In the genomic region with DNA sequence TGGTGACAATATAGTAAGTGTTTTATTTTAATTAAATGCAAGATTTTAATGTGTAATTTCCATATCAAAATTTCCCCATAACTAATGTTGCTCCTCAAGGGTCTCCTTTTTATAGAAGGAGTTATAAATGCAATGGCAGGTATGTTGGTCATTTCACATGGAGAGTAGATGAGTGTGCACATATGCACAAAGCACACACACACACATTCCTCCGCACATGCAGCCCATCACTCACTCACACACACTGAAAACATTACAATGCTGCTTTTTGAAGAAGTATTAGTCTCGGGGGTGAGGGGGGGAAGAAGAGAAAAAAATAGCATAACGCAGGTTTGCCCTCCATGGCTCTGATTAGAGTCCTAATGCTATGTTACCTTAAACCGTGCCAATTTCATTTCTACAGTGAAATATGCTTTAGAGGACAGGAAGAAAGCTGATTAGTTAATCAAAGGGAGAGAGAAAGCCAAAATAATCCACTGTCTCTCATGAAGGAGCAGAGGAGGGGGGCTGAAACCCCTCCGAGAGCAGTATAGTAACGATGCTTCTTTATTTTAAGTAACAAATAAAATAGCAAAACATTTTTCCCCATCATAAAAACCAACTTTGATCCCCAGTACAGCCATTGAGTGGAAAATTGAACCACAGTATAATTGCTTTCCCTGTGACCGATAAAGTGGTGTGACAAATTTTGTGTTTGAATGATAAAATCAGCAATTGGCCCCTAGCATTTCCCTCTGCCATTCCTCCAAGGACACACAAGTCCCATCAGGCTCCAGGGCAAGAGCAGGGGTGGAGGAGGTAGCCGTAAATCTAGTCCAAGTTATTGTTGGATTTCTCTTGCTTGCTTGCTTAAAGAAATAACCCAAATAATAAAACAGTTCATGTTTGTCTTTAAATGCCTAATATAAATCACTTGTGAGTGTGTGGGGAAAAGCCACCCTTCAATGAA, we compare ENCODE assay signal across 19 mouse cellular contexts.
A peak's percentile ranks its signal among the peaks of the same experiment; 100 is the strongest.
DNase-seq lines count a peak whose midpoint lies in the region; ATAC-seq lines count a peak whose summit lies in the region.
"Had no signal": no experiment of that assay in that cellular context is flagged by ENCODE, and none has a peak within 500 bp of the region (broad histone marks: within the 10 kb centered on the region; RNA-seq: fewer than 3 reads in every experiment).

No protein-coding gene starts in this region.

- H3K27me3 ChIP-seq in limb, embryonic 13.5 days, result no peaks in the 10 kb centered on the region
- no peaks in the 10 kb centered on the region for H3K27me3 ChIP-seq in limb, embryonic 10.5 days (ENCODE audit: low read depth, poor library complexity, severe bottlenecking)
- H3K27me3 ChIP-seq in neural tube, embryonic 14.5 days (ENCODE audit: control insufficient read depth, insufficient read depth, low read length), result no peaks in the 10 kb centered on the region

- H3K4me3 ChIP-seq in limb, embryonic 13.5 days, result no peak overlapping the region
- no peak overlapping the region for H3K4me3 ChIP-seq in limb, embryonic 10.5 days
- no peak overlapping the region for H3K4me3 ChIP-seq in neural tube, embryonic 14.5 days (ENCODE audit: low read depth, low read length)
- H3K4me3 ChIP-seq: erythroblast, embryonic 14.5 days had no signal

- H3K36me3 ChIP-seq in limb, embryonic 13.5 days, result no peaks in the 10 kb centered on the region
- no peaks in the 10 kb centered on the region for H3K36me3 ChIP-seq in limb, embryonic 10.5 days
- H3K36me3 ChIP-seq in neural tube, embryonic 14.5 days (ENCODE audit: control insufficient read depth, insufficient read depth, low read length), result no peaks in the 10 kb centered on the region

- no peaks in the 10 kb centered on the region for H3K9me3 ChIP-seq in limb, embryonic 13.5 days
- no peaks in the 10 kb centered on the region for H3K9me3 ChIP-seq in limb, embryonic 10.5 days (replicated peaks)
- no peaks in the 10 kb centered on the region for H3K9me3 ChIP-seq in neural tube, embryonic 14.5 days (ENCODE audit: control insufficient read depth, low read length)

- H3K9ac ChIP-seq in limb, embryonic 13.5 days, result no peak overlapping the region
- no peak overlapping the region for H3K9ac ChIP-seq in neural tube, embryonic 14.5 days (replicated peaks; ENCODE audit: low read depth, low read length)

- 25% methylated on average over 8 of the region's 8 CpGs for WGBS in limb, embryonic 13.5 days
- 58% methylated on average over 8 of the region's 8 CpGs for WGBS in limb, embryonic 10.5 days
- 25% methylated on average over 8 of the region's 8 CpGs for WGBS in neural tube, embryonic 14.5 days

- ATAC-seq in limb, embryonic 13.5 days (ENCODE audit: low FRiP score, low read depth), result peak; percentile 59; the same call in 1 of the 2 replicates
- ATAC-seq in neural tube, embryonic 14.5 days (ENCODE audit: low read depth), result peak; percentile 58
- ATAC-seq: forebrain, embryonic 14.5 days; lung, postnatal 0 days; Patski had no signal

- peaks cover 14% of the 10 kb centered on the region for H3K4me1 ChIP-seq in limb, embryonic 13.5 days
- peaks cover 19% of the 10 kb centered on the region for H3K4me1 ChIP-seq in limb, embryonic 10.5 days
- H3K4me1 ChIP-seq in neural tube, embryonic 14.5 days (ENCODE audit: control insufficient read depth, insufficient read depth, low read length), result peaks cover 11% of the 10 kb centered on the region

- DNase-seq in embryo, embryonic 10.5 days (ENCODE audit: low spot score), result peak; percentile 13
- no peak for DNase-seq in embryo, embryonic 10 days (ENCODE audit: low spot score)
- no peak for DNase-seq in limb, embryonic 10.5 days (ENCODE audit: low spot score)
- DNase-seq in fat pad, adult 2 months (ENCODE audit: extremely low read depth, low read depth, low spot score), result peak; percentile 81
- DNase-seq in thymus, adult 18-20 months, result no peak
- DNase-seq in cerebellum, postnatal 4 days (ENCODE audit: low spot score in 2 of 2), result no peak
- DNase-seq: adrenal gland, postnatal 10 days; cerebellum, adult 11 months; cerebellum, postnatal 10 days; gastrocnemius, postnatal 25 days; kidney, adult 11 months; kidney, postnatal 10 days; liver had no signal

- no peak overlapping the region for H3K27ac ChIP-seq in limb, embryonic 13.5 days
- H3K27ac ChIP-seq in limb, embryonic 10.5 days, result no peak overlapping the region
- no peak overlapping the region for H3K27ac ChIP-seq in neural tube, embryonic 14.5 days (ENCODE audit: low read depth, low read length)

- H3K4me2 ChIP-seq in limb, embryonic 13.5 days (replicated peaks), result peak overlapping the region; percentile 28
- H3K4me2 ChIP-seq in neural tube, embryonic 14.5 days (ENCODE audit: low read depth, low read length), result peak overlapping the region; percentile 19; the same call in 1 of the 2 replicates

Comparison
In these comparisons a context has a peak if more than half of its experiments do, and no peak if none do; other contexts are left out.
1. DNase-seq: peak in embryo, embryonic 10.5 days (single experiment) and fat pad, adult 2 months (single experiment); none in embryo, embryonic 10 days (single experiment), limb, embryonic 10.5 days (single experiment), thymus, adult 18-20 months (0 of 2) and cerebellum, postnatal 4 days (0 of 2).